Mouse (Mus musculus): ENCODE data around the gene Atrnl1. TPM values are rescaled to one million over a fixed set of nuclear protein-coding genes. Genes with fewer than 3 reads are reported as not detected.
A peak's percentile ranks its signal among the peaks of the same experiment; 100 is the strongest.
"Not testable (repeated sequence)": the region's sequence is repeated elsewhere in the genome, so short reads cannot be mapped to it uniquely, and the experiment has no call there.

Gene Atrnl1
- polyA plus RNA-seq, 1 experiment from 2014 or later, result 4.5 TPM

GRCm38 (mm10) chr19:58018698-58019097, 407.9 kb downstream of the Atrnl1 start:
- WGBS, result 80% methylated on average over 5 of the region's 5 CpGs
- H3K36me3 ChIP-seq, result no peaks in the 10 kb centered on the region
- no peak overlapping the region for H3K4me3 ChIP-seq
- H3K4me1 ChIP-seq (replicated peaks), result no peaks in the 10 kb centered on the region
- no peak for DNase-seq (ENCODE audit: low spot score)
- no peaks in the 10 kb centered on the region for H3K27me3 ChIP-seq (ENCODE audit: insufficient read depth, poor library complexity, severe bottlenecking)
- H3K9me3 ChIP-seq, result no peaks in the 10 kb centered on the region
- H3K27ac ChIP-seq, result no peak overlapping the region

DNA sequence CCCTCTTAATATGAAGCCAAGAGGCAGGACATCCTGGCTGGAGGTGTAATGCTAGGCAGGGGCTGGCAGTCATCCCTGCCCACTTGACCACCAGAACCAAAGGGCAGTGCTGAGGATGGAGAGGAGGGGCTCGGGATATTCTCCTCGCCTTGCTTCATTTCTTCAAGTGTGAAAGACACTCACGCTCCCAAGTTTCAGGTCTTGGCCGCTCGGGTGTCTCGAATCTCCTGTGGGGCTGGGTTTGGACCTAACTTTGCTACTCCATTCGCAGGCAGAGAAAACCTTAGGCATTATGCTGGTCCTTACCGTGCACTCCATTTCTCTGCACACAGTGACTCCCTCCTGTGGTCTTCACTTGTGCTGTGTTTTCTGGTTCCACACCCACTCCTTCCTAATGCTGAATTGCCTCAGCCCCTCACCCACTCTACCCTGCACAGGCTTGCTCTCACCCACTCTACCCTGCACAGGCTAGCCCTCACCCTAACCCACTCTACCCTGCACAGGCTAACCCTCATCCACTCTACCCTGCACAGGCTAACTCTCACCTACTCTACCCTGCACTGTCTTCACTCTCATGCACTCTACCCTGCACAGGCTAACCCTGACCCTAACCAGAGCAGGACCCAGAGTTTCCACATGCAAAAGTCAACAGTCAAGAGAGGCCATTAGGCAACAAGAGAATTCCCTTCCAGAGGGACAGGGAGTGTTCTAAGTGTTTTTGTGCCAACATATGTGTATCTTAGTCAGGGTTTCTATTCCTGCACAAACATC, 410.9 kb downstream of the Atrnl1 start:
- Histone ChIP-seq H3K4me3 (no peak overlapping the region), H3K9me3 (no peaks in the 10 kb centered on the region), H3K4me1 (replicated peaks) (no peaks in the 10 kb centered on the region), H3K27me3 (ENCODE audit: insufficient read depth, poor library complexity, severe bottlenecking) (no peaks in the 10 kb centered on the region), H3K27ac (no peak overlapping the region), H3K36me3 (peaks cover under 1% of the 10 kb centered on the region; the same call in 1 of the 2 replicates)
- 94% methylated on average over 8 of the region's 8 CpGs for WGBS
- DNase-seq (ENCODE audit: low spot score), result no peak

DNA sequence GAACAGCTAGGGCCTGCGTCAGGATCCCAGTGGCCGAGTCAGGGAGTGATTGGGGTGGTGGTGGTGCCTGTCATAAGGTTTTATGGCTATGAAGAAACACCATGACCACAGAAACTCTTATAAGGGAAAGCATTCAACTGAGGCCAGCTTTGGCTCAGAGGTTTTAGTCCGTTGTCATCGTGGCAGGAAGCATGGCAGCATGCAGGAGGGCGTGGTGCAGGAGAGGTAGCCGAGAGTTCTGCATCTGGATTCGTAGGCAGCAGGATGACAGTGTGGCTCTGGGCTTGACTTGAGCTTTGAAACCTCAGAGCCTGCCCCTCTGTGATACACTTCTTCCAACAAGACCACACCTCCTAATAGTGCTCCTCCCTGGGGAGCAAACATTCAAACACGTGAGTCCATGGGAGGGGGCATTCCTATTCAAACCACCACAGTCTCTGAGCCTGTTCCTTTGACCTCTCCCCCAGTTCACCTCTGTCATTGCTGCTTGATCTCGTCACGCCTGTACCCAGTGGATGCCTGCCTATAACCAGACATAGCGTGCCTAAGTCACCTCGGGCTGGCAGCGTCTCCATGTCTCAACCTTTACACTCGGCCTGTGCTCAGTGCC, 412.5 kb downstream of the Atrnl1 start:
- Histone ChIP-seq H3K4me3 (no peak overlapping the region), H3K9me3 (0 out of 2 replicates have a peak, but pooled peaks cover 2% of the 10 kb centered on the region), H3K4me1 (replicated peaks) (no peaks in the 10 kb centered on the region), H3K36me3 (peaks cover 4% of the 10 kb centered on the region; the same call in 1 of the 2 replicates), H3K27ac (no peak overlapping the region), H3K27me3 (ENCODE audit: insufficient read depth, poor library complexity, severe bottlenecking) (no peaks in the 10 kb centered on the region)
- no peak for DNase-seq (ENCODE audit: low spot score)
- 83% methylated on average over 14 of the region's 14 CpGs for WGBS

- H3K27ac ChIP-seq, result no peak overlapping the region
Measured at GRCm38 (mm10) chr19:58025053-58025452, 414.2 kb downstream of the Atrnl1 start.

GRCm38 (mm10) chr19:58029661-58030060, 418.8 kb downstream of the Atrnl1 start:
- H3K36me3 ChIP-seq, result peaks cover 11% of the 10 kb centered on the region; the same call in 1 of the 2 replicates
- WGBS, result 67% methylated on average over 2 of the region's 2 CpGs
- no peak for DNase-seq (ENCODE audit: low spot score)
- no peaks in the 10 kb centered on the region for H3K27me3 ChIP-seq (ENCODE audit: insufficient read depth, poor library complexity, severe bottlenecking)
- no peak overlapping the region for H3K27ac ChIP-seq
- no peaks in the 10 kb centered on the region for H3K4me1 ChIP-seq (replicated peaks)
- no peak overlapping the region for H3K4me3 ChIP-seq
- H3K9me3 ChIP-seq, result peaks cover 9% of the 10 kb centered on the region; the same call in 1 of the 2 replicates

More at GRCm38 (mm10) chr19:58025053-58025452, 414.2 kb downstream of the Atrnl1 start:
- Histone ChIP-seq H3K27me3 (ENCODE audit: insufficient read depth, poor library complexity, severe bottlenecking) (no peaks in the 10 kb centered on the region), H3K4me3 (no peak overlapping the region), H3K36me3 (peaks cover 4% of the 10 kb centered on the region; the same call in 1 of the 2 replicates), H3K4me1 (replicated peaks) (no peaks in the 10 kb centered on the region), H3K9me3 (0 out of 2 replicates have a peak, but pooled peaks cover 2% of the 10 kb centered on the region)
- DNase-seq (ENCODE audit: low spot score), result no peak
- 87% methylated on average over 2 of the region's 2 CpGs for WGBS

DNA sequence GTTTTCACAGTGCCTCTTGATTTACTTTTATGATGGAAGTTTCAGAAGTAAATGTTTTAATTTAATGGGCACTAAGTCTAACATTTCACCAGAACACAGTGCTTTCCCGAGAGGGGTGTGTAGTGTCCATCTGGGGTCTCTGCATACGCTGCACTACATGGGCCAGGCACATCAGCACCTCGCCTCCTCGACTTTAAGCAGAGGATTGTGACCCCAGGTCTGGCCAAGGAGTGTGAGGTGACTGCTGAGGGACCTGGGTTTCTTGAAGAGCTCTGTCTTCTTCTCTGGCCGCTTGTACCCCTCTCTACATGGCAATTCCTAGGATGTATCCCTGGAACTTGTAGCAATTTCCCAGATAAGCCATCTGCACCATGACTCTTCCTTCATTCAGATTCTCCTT, 422.4 kb downstream of the Atrnl1 start:
- WGBS, result 90% methylated on average over 5 of the region's 5 CpGs
- Histone ChIP-seq H3K27ac (no peak overlapping the region), H3K4me1 (replicated peaks) (no peaks in the 10 kb centered on the region), H3K9me3 (peaks cover 7% of the 10 kb centered on the region; the same call in 1 of the 2 replicates), H3K36me3 (peaks cover 7% of the 10 kb centered on the region; the same call in 1 of the 2 replicates), H3K4me3 (no peak overlapping the region), H3K27me3 (ENCODE audit: insufficient read depth, poor library complexity, severe bottlenecking) (no peaks in the 10 kb centered on the region)
- DNase-seq (ENCODE audit: low spot score), result no peak

- no peak overlapping the region for H3K4me3 ChIP-seq
- no peak overlapping the region for H3K27ac ChIP-seq
- H3K36me3 ChIP-seq, result no peaks in the 10 kb centered on the region
- no peaks in the 10 kb centered on the region for H3K4me1 ChIP-seq (replicated peaks)
- 82% methylated on average over 3 of the region's 3 CpGs for WGBS
- H3K27me3 ChIP-seq (ENCODE audit: insufficient read depth, poor library complexity, severe bottlenecking), result no peaks in the 10 kb centered on the region
- DNase-seq (ENCODE audit: low spot score), result no peak
- no peaks in the 10 kb centered on the region for H3K9me3 ChIP-seq
Measured at GRCm38 (mm10) chr19:58036166-58036565, 425.3 kb downstream of the Atrnl1 start.

DNA sequence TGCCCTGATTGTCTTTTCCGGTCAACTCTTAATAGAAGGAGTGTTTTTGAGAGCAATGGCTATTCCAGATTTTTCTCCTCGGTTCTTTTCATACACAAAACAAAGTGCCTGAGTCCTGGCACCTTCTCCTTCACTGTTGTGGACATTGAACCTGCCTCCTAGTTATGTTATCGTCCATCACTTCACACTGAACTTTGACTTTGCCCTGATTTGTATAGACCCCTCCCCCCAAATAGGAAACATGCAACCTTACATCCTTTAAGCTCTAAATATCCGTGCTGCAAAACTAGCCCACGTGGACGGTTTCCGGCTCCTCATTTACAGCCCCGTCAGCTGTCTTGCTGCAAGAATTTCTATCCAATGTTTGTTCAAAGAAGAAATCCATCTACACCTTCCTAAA, 432.3 kb downstream of the Atrnl1 start:
- Histone ChIP-seq H3K4me3 (no peak overlapping the region), H3K4me1 (replicated peaks) (no peaks in the 10 kb centered on the region), H3K9me3 (no peaks in the 10 kb centered on the region), H3K36me3 (0 out of 2 replicates have a peak, but pooled peaks cover 4% of the 10 kb centered on the region), H3K27me3 (ENCODE audit: insufficient read depth, poor library complexity, severe bottlenecking) (no peaks in the 10 kb centered on the region), H3K27ac (no peak overlapping the region)
- no peak for DNase-seq (ENCODE audit: low spot score)
- WGBS, result 85% methylated on average over 8 of the region's 8 CpGs

DNA sequence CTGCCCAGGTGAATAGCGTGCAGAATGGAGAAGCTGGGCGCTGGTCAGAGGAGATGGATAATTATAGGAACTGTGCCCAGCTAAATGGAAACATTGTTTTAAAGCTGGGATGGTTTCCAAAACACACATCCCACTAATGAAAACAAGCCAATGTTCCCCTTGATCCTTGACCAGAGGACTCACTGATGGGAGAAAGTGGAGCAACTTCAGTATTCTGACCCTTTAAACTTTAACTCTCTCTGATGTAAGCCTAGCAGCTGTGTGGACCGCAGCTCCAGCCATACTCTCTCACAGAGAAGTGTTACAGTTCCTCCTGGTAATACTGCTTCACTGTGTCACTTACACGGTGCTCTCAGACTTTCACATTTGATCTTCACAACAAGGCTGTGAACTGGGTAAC, 432.7 kb downstream of the Atrnl1 start:
- WGBS, result 75% methylated on average over 4 of the region's 4 CpGs
- H3K36me3 ChIP-seq, result 0 out of 2 replicates have a peak, but pooled peaks cover 4% of the 10 kb centered on the region
- no peaks in the 10 kb centered on the region for H3K4me1 ChIP-seq (replicated peaks)
- H3K9me3 ChIP-seq, result no peaks in the 10 kb centered on the region
- no peak overlapping the region for H3K27ac ChIP-seq
- no peaks in the 10 kb centered on the region for H3K27me3 ChIP-seq (ENCODE audit: insufficient read depth, poor library complexity, severe bottlenecking)
- H3K4me3 ChIP-seq, result no peak overlapping the region
- no peak for DNase-seq (ENCODE audit: low spot score)

DNA sequence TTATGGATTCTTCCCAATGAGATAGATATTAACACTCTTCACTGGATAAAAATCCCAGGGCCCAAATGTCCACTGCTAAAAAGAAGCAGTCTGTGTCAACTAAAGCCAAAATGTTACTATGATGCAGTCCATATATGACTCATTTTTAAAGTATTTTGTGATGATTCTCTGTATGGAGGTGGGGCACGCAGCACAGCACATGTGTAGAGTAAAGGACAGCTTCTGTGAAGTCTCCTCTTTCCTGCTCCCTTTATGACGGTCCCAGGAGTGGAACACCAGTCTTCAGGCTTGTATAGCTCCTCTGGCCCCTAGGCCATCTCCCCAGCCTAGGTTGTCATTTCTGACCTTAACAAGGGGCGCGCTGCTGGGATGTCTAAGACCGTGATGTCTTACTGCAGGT, 434.0 kb downstream of the Atrnl1 start:
- 89% methylated on average over 5 of the region's 5 CpGs for WGBS
- Histone ChIP-seq H3K27ac (no peak overlapping the region), H3K9me3 (no peaks in the 10 kb centered on the region), H3K4me1 (replicated peaks) (no peaks in the 10 kb centered on the region), H3K4me3 (no peak overlapping the region), H3K36me3 (0 out of 2 replicates have a peak, but pooled peaks cover 4% of the 10 kb centered on the region), H3K27me3 (ENCODE audit: insufficient read depth, poor library complexity, severe bottlenecking) (no peaks in the 10 kb centered on the region)
- no peak for DNase-seq (ENCODE audit: low spot score)

DNA sequence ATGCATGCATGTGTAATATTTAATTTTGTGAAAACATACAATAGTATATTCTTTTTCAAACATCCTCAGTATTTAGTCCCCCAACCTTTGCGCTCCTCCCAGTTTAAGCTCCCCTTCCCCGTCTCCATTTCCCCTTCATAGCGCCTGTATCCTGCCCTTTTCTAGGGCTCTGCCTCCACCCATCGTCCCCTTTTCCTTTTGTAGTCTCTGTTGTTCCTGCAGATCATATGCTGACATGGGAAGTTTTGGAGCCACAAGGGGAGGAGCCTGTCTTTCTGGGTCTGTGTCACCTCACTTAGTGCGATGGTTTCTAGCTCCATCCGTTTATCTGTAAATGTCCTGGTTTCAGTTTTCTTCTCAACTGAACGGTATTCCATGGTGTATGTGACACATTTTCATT, 435.8 kb downstream of the Atrnl1 start:
- H3K27ac ChIP-seq, result no peak overlapping the region
- H3K4me1 ChIP-seq (replicated peaks), result peaks cover 7% of the 10 kb centered on the region
- H3K36me3 ChIP-seq, result 0 out of 2 replicates have a peak, but pooled peaks cover 4% of the 10 kb centered on the region
- no peak overlapping the region for H3K4me3 ChIP-seq
- H3K9me3 ChIP-seq, result no peaks in the 10 kb centered on the region
- no peaks in the 10 kb centered on the region for H3K27me3 ChIP-seq (ENCODE audit: insufficient read depth, poor library complexity, severe bottlenecking)
- WGBS, result 86% methylated on average over 7 of the region's 7 CpGs
- no peak for DNase-seq (ENCODE audit: low spot score)

GRCm38 (mm10) chr19:58050410-58050809, 439.6 kb downstream of the Atrnl1 start:
- not testable (repeated sequence) for H3K4me3 ChIP-seq; H3K27ac ChIP-seq; H3K9me3 ChIP-seq; H3K27me3 ChIP-seq (ENCODE audit: insufficient read depth, poor library complexity, severe bottlenecking); DNase-seq (ENCODE audit: low spot score); H3K36me3 ChIP-seq
- H3K4me1 ChIP-seq (replicated peaks), result peaks cover 25% of the 10 kb centered on the region
- 92% methylated on average over 9 of the region's 9 CpGs for WGBS

DNA sequence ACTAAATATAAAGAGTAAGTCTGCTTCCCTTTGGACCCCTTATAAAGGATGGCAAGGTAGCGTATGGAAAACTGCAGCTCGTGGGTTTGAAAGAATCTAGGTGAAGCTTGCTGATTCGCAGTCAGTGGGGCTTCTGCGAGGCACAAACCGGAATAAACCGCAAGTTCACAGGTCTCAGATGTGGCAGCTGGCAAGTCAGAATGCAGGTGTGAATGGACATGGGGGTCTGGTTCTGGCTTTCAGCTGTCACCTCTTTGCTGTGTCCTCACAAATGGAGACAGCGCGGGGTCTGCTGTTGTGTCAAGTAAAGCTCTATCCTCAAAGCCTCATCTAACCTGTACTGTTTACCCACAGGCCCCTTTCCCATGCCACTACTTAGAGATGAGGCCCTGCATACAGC, 440.2 kb downstream of the Atrnl1 start:
- Histone ChIP-seq H3K27ac (peak overlapping the region; percentile 30; the same call in 1 of the 2 replicates), H3K36me3 (no peaks in the 10 kb centered on the region), H3K4me1 (replicated peaks) (peaks cover 25% of the 10 kb centered on the region), H3K9me3 (no peaks in the 10 kb centered on the region), H3K4me3 (no peak overlapping the region), H3K27me3 (ENCODE audit: insufficient read depth, poor library complexity, severe bottlenecking) (no peaks in the 10 kb centered on the region)
- 92% methylated on average over 8 of the region's 8 CpGs for WGBS
- no peak for DNase-seq (ENCODE audit: low spot score)
